Mouse (Mus musculus) olfactory bulb, adult 2 months (tissue): Measurements from ENCODE around the gene Ccnq. TPM values are rescaled to one million over a fixed set of nuclear protein-coding genes. Genes with fewer than 3 reads are reported as not detected.

Experiments used
- H3K27ac ChIP-seq: fragments of 200-500 bp; 2 replicates; pipeline ENCODE4 v1.5.1; 2012; ENCODE audit warnings: low read depth, low read length; ENCODE audit not compliant: insufficient read depth
- H3K4me1 ChIP-seq: fragments of 200-500 bp; 2 replicates; pipeline ENCODE4 v1.6.1; 2012; ENCODE audit warnings: low read length; ENCODE audit not compliant: control insufficient read depth, insufficient read depth
- H3K4me3 ChIP-seq: fragments of 200-500 bp; 2 replicates; pipeline ENCODE4 v1.5.1; 2012; ENCODE audit warnings: mild to moderate bottlenecking, low read depth, low read length, moderate library complexity; ENCODE audit not compliant: insufficient read depth
- CTCF ChIP-seq: fragments of 200-500 bp; IDR thresholded peaks from 2 replicates; pipeline ENCODE4 v1.5.1; 2012; ENCODE audit warnings: low read depth, mild to moderate bottlenecking, low read length, moderate library complexity; ENCODE audit not compliant: insufficient read depth
- POLR2A ChIP-seq: fragments of 200-500 bp; IDR thresholded peaks from 2 replicates; pipeline ENCODE4 v1.6.1; 2012; ENCODE audit warnings: mild to moderate bottlenecking, low read depth, low read length, moderate library complexity; ENCODE audit not compliant: insufficient read depth
- WGBS: fragments of 180-500 bp; shearing (Covaris S2); methylation state at CpG from one replicate; pipeline ENCODE4 v1.1.7; 2018; 5-methylcytosine and 5-hydroxymethylcytosine counted together
- polyA plus RNA-seq: library from polyadenylated mRNA; stranded (reverse); fragments of >200 nt; gene quantifications from 2 replicates; pipeline ENCODE4 v1.2.4, GENCODE M21; 2012; ENCODE audit warnings: low replicate concordance; ENCODE audit not compliant: missing spikeins, insufficient read depth, insufficient read length

Ccnq gene
- polyA plus RNA-seq, 1 experiment = not detected

GRCm38 (mm10) chr11:78724792-78725191, 26.7 kb downstream of the Ccnq start:
- H3K27ac ChIP-seq = no peak overlapping the region
- no peak overlapping the region for H3K4me3 ChIP-seq
- no peak for TF ChIP-seq CTCF
- no peak for TF ChIP-seq POLR2A
- WGBS = 88% methylated on average over 1 of the region's 1 CpGs
- H3K4me1 ChIP-seq = 0 out of 2 replicates have a peak, but pooled peaks cover 2% of the 10 kb centered on the region

GRCm38 (mm10) chr11:78721419-78721818, 30.1 kb downstream of the Ccnq start:
- Histone ChIP-seq H3K4me3 (no peak overlapping the region), H3K27ac (no peak overlapping the region), H3K4me1 (no peaks in the 10 kb centered on the region)
- no peak for TF ChIP-seq POLR2A
- no peak for TF ChIP-seq CTCF
- 88% methylated on average over 2 of the region's 2 CpGs for WGBS

- no peak overlapping the region for H3K4me3 ChIP-seq
- WGBS = 82% methylated on average over 4 of the region's 4 CpGs
- no peak overlapping the region for H3K27ac ChIP-seq
- TF ChIP-seq POLR2A (no peak), CTCF (no peak)
- no peaks in the 10 kb centered on the region for H3K4me1 ChIP-seq
These were observed 33.9 kb downstream of the Ccnq start for GRCm38 (mm10) chr11:78717655-78718054.

GRCm38 (mm10) chr11:78708642-78709041, 42.9 kb downstream of the Ccnq start:
- 81% methylated on average over 2 of the region's 2 CpGs for WGBS
- H3K4me3 ChIP-seq = no peak overlapping the region
- no peak for TF ChIP-seq CTCF
- no peak for TF ChIP-seq POLR2A
- no peaks in the 10 kb centered on the region for H3K4me1 ChIP-seq
- H3K27ac ChIP-seq = no peak overlapping the region

GRCm38 (mm10) chr11:78706026-78706425, 45.5 kb downstream of the Ccnq start:
- H3K4me3 ChIP-seq = no peak overlapping the region
- TF ChIP-seq POLR2A = no peak
- no peak for TF ChIP-seq CTCF
- H3K27ac ChIP-seq = no peak overlapping the region
- no peaks in the 10 kb centered on the region for H3K4me1 ChIP-seq

GRCm38 (mm10) chr11:78703085-78703484, 48.4 kb downstream of the Ccnq start:
- no peak overlapping the region for H3K27ac ChIP-seq
- TF ChIP-seq POLR2A = no peak
- no peak for TF ChIP-seq CTCF

GRCm38 (mm10) chr11:78702319-78702718, 49.2 kb downstream of the Ccnq start:
- Histone ChIP-seq H3K27ac (no peak overlapping the region), H3K4me1 (no peaks in the 10 kb centered on the region), H3K4me3 (no peak overlapping the region)
- TF ChIP-seq POLR2A (no peak), CTCF (no peak)
- 45% methylated on average over 3 of the region's 3 CpGs for WGBS

More at GRCm38 (mm10) chr11:78703085-78703484, 48.4 kb downstream of the Ccnq start:
- WGBS = 78% methylated on average over 5 of the region's 5 CpGs
- Histone ChIP-seq H3K4me3 (no peak overlapping the region), H3K4me1 (no peaks in the 10 kb centered on the region)

Other genes starting within 250 kb of the Ccnq start
- not detected in 2 replicates for gene Sebox, start 248.3 kb downstream of the Ccnq start, polyA plus RNA-seq
- not detected in 2 replicates for gene Tmem199, start 239.6 kb downstream of the Ccnq start, polyA plus RNA-seq
- not detected in 2 replicates for gene Poldip2, start 239.5 kb downstream of the Ccnq start, polyA plus RNA-seq
- not detected in 2 replicates for gene Tnfaip1, start 215.4 kb downstream of the Ccnq start, polyA plus RNA-seq
- gene Ift20, start 215.4 kb downstream of the Ccnq start, polyA plus RNA-seq = not detected in 2 replicates
- gene Tmem97, start 201.0 kb downstream of the Ccnq start, polyA plus RNA-seq = not detected in 2 replicates
- not detected in 2 replicates for gene Nlk, start 54.4 kb downstream of the Ccnq start, polyA plus RNA-seq
- not detected in 2 replicates for gene Lyrm9, start 74.9 kb upstream of the Ccnq start, polyA plus RNA-seq
- gene Nos2, start 169.1 kb upstream of the Ccnq start, polyA plus RNA-seq = not detected in 2 replicates
- not detected in 2 replicates for gene Lgals9, start 233.2 kb upstream of the Ccnq start, polyA plus RNA-seq